Mouse (Mus musculus) right cerebral cortex, adult 2 months (tissue): ENCODE data around the gene Napa.

Experiments used
- DNase-seq, 2 experiments: peaks; one replicate each; pipeline ENCODE4 v3.0.0; 2021 to 2022; ENCODE audit warnings: low spot score in 2 of 2

The Napa gene

GRCm38 (mm10) chr7:16094592-16094991 is 3.7 kb upstream of the Napa start:
- no peak for DNase-seq

GRCm38 (mm10) chr7:16099901-16100300 is 1.6 kb downstream of the Napa start:
- no peak for DNase-seq

- DNase-seq = no peak
These were observed 2.8 kb downstream of the Napa start for GRCm38 (mm10) chr7:16101081-16101480.

- no peak for DNase-seq
These were observed 3.6 kb downstream of the Napa start for GRCm38 (mm10) chr7:16101726-16102475.

GRCm38 (mm10) chr7:16102686-16103226 is 4.5 kb downstream of the Napa start:
- no peak for DNase-seq

- DNase-seq = peak; percentile 79 to 80
These were observed 5.5 kb downstream of the Napa start for GRCm38 (mm10) chr7:16103760-16104159.

- DNase-seq = no peak
These were observed 6.5 kb downstream of the Napa start for GRCm38 (mm10) chr7:16104611-16105388.

- no peak for DNase-seq
These were observed 10.8 kb downstream of the Napa start for GRCm38 (mm10) chr7:16108886-16109542.

- no peak for DNase-seq
These were observed 11.9 kb downstream of the Napa start for GRCm38 (mm10) chr7:16110158-16110557.

- no peak for DNase-seq
These were observed 13.2 kb downstream of the Napa start for GRCm38 (mm10) chr7:16111284-16112090.

GRCm38 (mm10) chr7:16116418-16116817 is 18.2 kb downstream of the Napa start:
- no peak for DNase-seq

GRCm38 (mm10) chr7:16117100-16117499 is 18.8 kb downstream of the Napa start:
- DNase-seq = no peak

GRCm38 (mm10) chr7:16119569-16120261 is 21.5 kb downstream of the Napa start, which contains the start of gene Kptn:
Kptn (plus strand) TSS chr7:16119895.
- DNase-seq = peak; percentile 91 to 93

- no peak for DNase-seq
These were observed 22.0 kb downstream of the Napa start for GRCm38 (mm10) chr7:16120262-16120600.

GRCm38 (mm10) chr7:16125829-16126228 is 27.6 kb downstream of the Napa start:
- DNase-seq = no peak

GRCm38 (mm10) chr7:16128344-16128743 is 30.1 kb downstream of the Napa start:
- DNase-seq = no peak

- DNase-seq = no peak
These were observed 30.6 kb downstream of the Napa start for GRCm38 (mm10) chr7:16128899-16129298.

- peak; percentile 85 to 91 for DNase-seq
These were observed 31.2 kb downstream of the Napa start, which contains the start of gene Slc8a2 for GRCm38 (mm10) chr7:16129421-16129845. Slc8a2 (plus strand) TSS chr7:16129826.

GRCm38 (mm10) chr7:16129846-16130691 is 31.8 kb downstream of the Napa start:
- peak; percentile 56 to 68 for DNase-seq
